Mouse (Mus musculus) midbrain, embryonic 11.5 days (tissue): ENCODE data around the gene Gm45521. TPM values are rescaled to one million over a fixed set of nuclear protein-coding genes. Genes with fewer than 3 reads are reported as not detected.
A peak's percentile ranks its signal among the peaks of the same experiment; 100 is the strongest.

Experiments
- ATAC-seq: fragments of 200-750 bp; cut with Nextera tagmentation; 2 replicates; pipeline ENCODE4 v1.8.0; 2017; ENCODE audit warnings: moderate TSS enrichment, moderate library complexity; ENCODE audit not compliant: low FRiP score
- DNase-seq: peaks from one replicate; pipeline ENCODE4 v3.0.0; 2015; ENCODE audit warnings: low spot score; ENCODE audit errors: missing footprints
- H3K27ac ChIP-seq: fragments of 300-500 bp; sonication (generic); 2 replicates; pipeline ENCODE4 v1.5.1; 2014; ENCODE audit warnings: low read depth, low read length
- H3K27me3 ChIP-seq: fragments of 300-500 bp; sonication (generic); 2 replicates; pipeline ENCODE4 v1.6.1; 2014; ENCODE audit warnings: mild to moderate bottlenecking, low read length, moderate library complexity, mixed read lengths; ENCODE audit not compliant: control insufficient read depth, insufficient read depth
- H3K36me3 ChIP-seq: fragments of 300-500 bp; sonication (generic); 2 replicates; pipeline ENCODE4 v1.6.1; 2014; ENCODE audit warnings: mild to moderate bottlenecking, low read length, moderate library complexity, mixed read lengths; ENCODE audit not compliant: control insufficient read depth, insufficient read depth
- H3K4me1 ChIP-seq: fragments of 300-500 bp; sonication (generic); 2 replicates; pipeline ENCODE4 v1.6.1; 2014; ENCODE audit warnings: low read length; ENCODE audit not compliant: control insufficient read depth, insufficient read depth
- H3K4me2 ChIP-seq: fragments of 300-500 bp; sonication (generic); 2 replicates; pipeline ENCODE4 v1.6.1; 2014; ENCODE audit warnings: mild to moderate bottlenecking, moderate library complexity
- H3K4me3 ChIP-seq: fragments of 300-500 bp; sonication (generic); 2 replicates; pipeline ENCODE4 v1.5.1; 2014; ENCODE audit warnings: low read depth, low read length
- H3K9ac ChIP-seq: fragments of 300-500 bp; sonication (generic); 2 replicates; pipeline ENCODE4 v1.6.1; 2014; ENCODE audit warnings: low read length
- H3K9me3 ChIP-seq: fragments of 300-500 bp; sonication (generic); 2 replicates; pipeline ENCODE4 v1.6.1; 2016; ENCODE audit warnings: low read length; ENCODE audit not compliant: control insufficient read depth
- WGBS: fragments of 180-500 bp; shearing (Covaris S2); extraction: QIAGEN DNeasy Blood & Tissue Kit; methylation state at CpG from one replicate; pipeline ENCODE4 v1.1.7; 2014; 5-methylcytosine and 5-hydroxymethylcytosine counted together
- polyA plus RNA-seq: library from polyadenylated mRNA; unstranded; fragments of >200 nt; fragmentation: Nextera tagmentation; extraction: Ambion mirVana; gene quantifications from 2 replicates; pipeline ENCODE4 v1.2.1, GENCODE M21; 2014

Gene Gm45521
- 0.36 TPM in 1 of 2 replicates, not detected in the other for polyA plus RNA-seq

DNA sequence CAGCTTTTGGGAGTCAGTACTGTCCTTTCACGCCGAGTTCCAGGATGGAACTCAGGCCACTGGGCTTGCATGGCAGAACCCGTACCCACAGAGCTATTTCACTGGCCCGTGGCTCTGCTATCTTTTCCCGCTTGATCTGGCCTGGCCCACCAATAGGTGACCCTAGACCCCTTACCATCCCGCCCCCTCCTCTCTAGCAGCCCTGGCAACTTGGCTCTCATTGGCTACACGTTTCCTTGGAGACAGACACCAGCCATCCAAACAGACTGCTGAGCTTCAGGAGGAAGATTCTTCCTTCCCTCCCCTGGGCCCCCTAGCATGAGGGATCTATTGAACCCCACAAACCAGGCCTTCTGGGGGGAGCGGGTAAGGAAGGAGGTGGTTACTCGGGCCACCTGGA is at the start of gene Gm45521:
Gm45521 (plus strand) TSS at position 240 of the 400 bp plus-strand sequence.
- Histone ChIP-seq H3K27ac (no peak within 1 kb of the TSS), H3K4me3 (no peak within 1 kb of the TSS), H3K9ac (no peak within 1 kb of the TSS), H3K36me3 (no peaks in the 10 kb centered on the region), H3K4me1 (no peaks in the 10 kb centered on the region), H3K4me2 (no peak within 1 kb of the TSS), H3K27me3 (no peaks in the 10 kb centered on the region), H3K9me3 (no peaks in the 10 kb centered on the region)
- 45% methylated on average over 9 of the region's 9 CpGs for WGBS
- DNase-seq (no peak), ATAC-seq (peak; percentile 77)

- Histone ChIP-seq H3K4me2 (no peak overlapping the region), H3K27ac (no peak overlapping the region), H3K36me3 (0 out of 2 replicates have a peak, but pooled peaks cover 3% of the 10 kb centered on the region), H3K4me1 (no peaks in the 10 kb centered on the region), H3K27me3 (no peaks in the 10 kb centered on the region), H3K4me3 (no peak overlapping the region), H3K9me3 (no peaks in the 10 kb centered on the region), H3K9ac (no peak overlapping the region)
- 80% methylated on average over 10 of the region's 10 CpGs for WGBS
- DNase-seq (no peak), ATAC-seq (no peak)
These were observed 47.6 kb upstream of the Gm45521 start for GRCm38 (mm10) chr14:7909472-7909871.

DNA sequence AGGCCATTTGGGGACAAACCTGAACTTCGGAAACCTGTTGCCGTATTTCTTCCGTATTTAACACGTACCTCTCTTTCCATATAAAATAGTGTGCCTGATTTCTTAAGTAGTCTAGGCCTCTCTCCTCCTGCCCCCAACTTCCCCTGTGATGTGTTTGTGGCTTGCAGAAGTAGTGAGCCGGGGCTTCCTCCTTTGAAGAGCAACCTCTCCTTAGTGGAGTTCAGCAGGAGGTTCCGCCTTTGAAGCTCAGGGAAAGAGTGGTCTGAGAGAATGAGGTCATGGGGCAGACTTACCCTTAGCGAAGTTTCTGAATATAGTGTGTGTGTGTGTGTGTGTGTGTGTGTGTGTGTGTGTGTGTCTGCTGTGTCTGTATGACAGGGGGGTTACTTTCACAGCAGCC is 43.2 kb upstream of the Gm45521 start:
- H3K27ac ChIP-seq, result no peak overlapping the region
- no peak overlapping the region for H3K9ac ChIP-seq
- WGBS, result 69% methylated on average over 7 of the region's 7 CpGs
- H3K4me3 ChIP-seq, result no peak overlapping the region
- H3K4me2 ChIP-seq, result no peak overlapping the region
- peaks cover 11% of the 10 kb centered on the region for H3K36me3 ChIP-seq
- no peaks in the 10 kb centered on the region for H3K9me3 ChIP-seq
- H3K27me3 ChIP-seq, result no peaks in the 10 kb centered on the region
- no peaks in the 10 kb centered on the region for H3K4me1 ChIP-seq
- no peak for ATAC-seq
- no peak for DNase-seq

- WGBS, result 87% methylated on average over 4 of the region's 4 CpGs
- no peak overlapping the region for H3K4me2 ChIP-seq
- no peaks in the 10 kb centered on the region for H3K9me3 ChIP-seq
- H3K27ac ChIP-seq, result no peak overlapping the region
- ATAC-seq (no peak), DNase-seq (no peak)
- no peak overlapping the region for H3K4me3 ChIP-seq
- H3K9ac ChIP-seq, result no peak overlapping the region
- no peaks in the 10 kb centered on the region for H3K27me3 ChIP-seq
- no peaks in the 10 kb centered on the region for H3K4me1 ChIP-seq
- peaks cover 11% of the 10 kb centered on the region for H3K36me3 ChIP-seq
These were observed 42.6 kb upstream of the Gm45521 start for GRCm38 (mm10) chr14:7914461-7914860.

- 90% methylated on average over 6 of the region's 6 CpGs for WGBS
- H3K9ac ChIP-seq, result no peak overlapping the region
- no peaks in the 10 kb centered on the region for H3K4me1 ChIP-seq
- no peak overlapping the region for H3K27ac ChIP-seq
- ATAC-seq (no peak), DNase-seq (no peak)
- no peak overlapping the region for H3K4me2 ChIP-seq
- peaks cover 11% of the 10 kb centered on the region for H3K36me3 ChIP-seq
- no peaks in the 10 kb centered on the region for H3K27me3 ChIP-seq
- H3K4me3 ChIP-seq, result no peak overlapping the region
- no peaks in the 10 kb centered on the region for H3K9me3 ChIP-seq
These were observed 38.7 kb upstream of the Gm45521 start for GRCm38 (mm10) chr14:7918150-7918991.

DNA sequence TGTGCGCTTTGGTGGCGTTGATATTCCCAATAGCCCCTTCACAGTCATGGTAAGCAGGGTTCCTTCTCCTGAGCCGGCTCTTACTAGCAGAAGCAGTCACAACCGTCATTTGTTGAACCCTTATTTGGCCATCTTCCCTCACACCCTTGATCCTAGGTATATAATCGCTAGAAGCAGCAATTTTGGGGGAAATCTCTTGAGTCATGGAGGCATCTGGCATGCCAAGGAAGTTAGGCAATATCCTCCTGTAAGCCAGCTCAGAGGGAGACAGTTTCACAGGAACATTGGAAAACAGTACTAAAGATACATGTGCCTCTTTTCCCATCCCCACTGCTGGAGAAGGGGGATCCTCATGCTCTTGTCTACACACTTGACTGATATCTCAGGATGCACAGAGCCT is 37.8 kb upstream of the Gm45521 start:
- H3K4me1 ChIP-seq, result no peaks in the 10 kb centered on the region
- DNase-seq, result no peak
- ATAC-seq, result no peak
- no peaks in the 10 kb centered on the region for H3K9me3 ChIP-seq
- no peak overlapping the region for H3K27ac ChIP-seq
- H3K27me3 ChIP-seq, result no peaks in the 10 kb centered on the region
- H3K4me2 ChIP-seq, result no peak overlapping the region
- H3K36me3 ChIP-seq, result peaks cover 13% of the 10 kb centered on the region
- WGBS, result 88% methylated on average over 5 of the region's 5 CpGs
- H3K9ac ChIP-seq, result no peak overlapping the region
- no peak overlapping the region for H3K4me3 ChIP-seq

DNA sequence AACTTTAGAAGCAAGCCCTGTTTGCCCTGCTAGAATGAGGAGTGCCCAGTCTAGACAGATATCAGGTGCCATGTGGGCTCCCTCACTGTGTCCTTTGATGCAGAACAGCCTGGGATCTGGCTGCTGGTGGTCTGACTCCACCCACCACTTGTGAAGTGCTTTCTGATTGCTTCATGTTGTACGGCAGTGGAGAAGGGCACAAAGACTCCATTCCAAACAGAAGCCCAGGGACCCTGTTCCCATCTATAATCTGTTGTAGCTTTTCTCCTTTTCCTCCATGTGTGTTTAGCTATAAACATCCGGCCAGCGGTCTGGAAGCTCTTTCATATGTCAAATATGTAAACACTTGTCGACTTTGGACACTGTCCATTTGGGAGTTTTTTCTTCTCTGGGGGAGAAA is 37.2 kb upstream of the Gm45521 start:
- 85% methylated on average over 4 of the region's 4 CpGs for WGBS
- H3K4me3 ChIP-seq, result no peak overlapping the region

GRCm38 (mm10) chr14:7921459-7921858 is 35.6 kb upstream of the Gm45521 start:
- 92% methylated on average over 5 of the region's 5 CpGs for WGBS
- Histone ChIP-seq H3K9me3 (no peaks in the 10 kb centered on the region), H3K4me2 (no peak overlapping the region), H3K4me3 (no peak overlapping the region), H3K4me1 (no peaks in the 10 kb centered on the region), H3K9ac (no peak overlapping the region), H3K36me3 (peaks cover 13% of the 10 kb centered on the region), H3K27ac (no peak overlapping the region), H3K27me3 (no peaks in the 10 kb centered on the region)
- DNase-seq (no peak), ATAC-seq (no peak)

More for the DNA sequence above, 37.2 kb upstream of the Gm45521 start:
- Histone ChIP-seq H3K4me1 (no peaks in the 10 kb centered on the region), H3K36me3 (peaks cover 13% of the 10 kb centered on the region), H3K4me2 (no peak overlapping the region), H3K27me3 (no peaks in the 10 kb centered on the region), H3K27ac (no peak overlapping the region), H3K9ac (no peak overlapping the region), H3K9me3 (no peaks in the 10 kb centered on the region)
- ATAC-seq (no peak), DNase-seq (no peak)

DNA sequence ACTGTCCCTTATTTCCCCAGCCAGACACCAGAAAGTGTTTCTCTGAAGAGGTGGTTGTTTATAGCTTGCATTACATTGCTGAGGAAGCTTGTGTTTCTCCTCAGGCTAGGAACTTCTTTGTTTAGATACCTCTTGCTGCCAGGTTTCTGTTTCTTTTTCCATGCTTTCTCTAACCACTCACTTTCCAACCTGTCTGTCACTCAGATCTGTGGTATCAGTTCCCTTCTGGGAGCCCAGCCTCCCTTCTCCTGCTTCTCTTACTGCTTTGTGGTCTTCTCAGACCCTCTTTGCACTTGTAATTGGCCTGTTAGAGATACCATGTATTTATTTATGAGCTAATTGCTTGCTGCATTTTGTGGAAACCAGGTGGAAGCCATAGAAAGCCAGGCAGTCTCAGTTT is 33.5 kb upstream of the Gm45521 start:
- peaks cover 3% of the 10 kb centered on the region for H3K36me3 ChIP-seq
- no peak overlapping the region for H3K4me3 ChIP-seq
- H3K27me3 ChIP-seq, result no peaks in the 10 kb centered on the region
- H3K4me1 ChIP-seq, result no peaks in the 10 kb centered on the region
- no peak overlapping the region for H3K27ac ChIP-seq
- no peak for ATAC-seq
- no peak for DNase-seq
- H3K4me2 ChIP-seq, result no peak overlapping the region
- H3K9me3 ChIP-seq, result no peaks in the 10 kb centered on the region
- no peak overlapping the region for H3K9ac ChIP-seq
